Mouse (Mus musculus) ES-Bruce4 (cell line): ENCODE results near the gene Nup43. TPM values are rescaled to one million over a fixed set of nuclear protein-coding genes. Genes with fewer than 3 reads are reported as not detected.
A peak's percentile ranks its signal among the peaks of the same experiment; 100 is the strongest.

Experiments used
- H3K27ac ChIP-seq: 2 replicates; pipeline ENCODE4 v1.5.1; 2012; ENCODE audit warnings: low read length, inconsistent platforms; ENCODE audit not compliant: insufficient read depth
- H3K27me3 ChIP-seq: 2 replicates; pipeline ENCODE4 v1.6.1; 2012; ENCODE audit warnings: mild to moderate bottlenecking, low read length, inconsistent platforms; ENCODE audit not compliant: control insufficient read depth, poor library complexity, insufficient read depth, severe bottlenecking
- H3K36me3 ChIP-seq: 2 replicates; pipeline ENCODE4 v1.6.1; 2012; ENCODE audit warnings: inconsistent platforms, mild to moderate bottlenecking, low read length, moderate library complexity; ENCODE audit not compliant: control insufficient read depth, poor library complexity, insufficient read depth, severe bottlenecking
- H3K4me1 ChIP-seq: one replicate; pipeline ENCODE4 v1.8.1; 2011; ENCODE audit warnings: low read length; ENCODE audit not compliant: control insufficient read depth, insufficient read depth
- H3K4me3 ChIP-seq: 2 replicates; pipeline ENCODE4 v1.5.1; 2011; ENCODE audit warnings: low read depth, mild to moderate bottlenecking, low read length
- H3K9ac ChIP-seq: 2 replicates; pipeline ENCODE4 v1.6.1; 2012; ENCODE audit warnings: low read depth, mild to moderate bottlenecking, inconsistent platforms; ENCODE audit not compliant: poor library complexity, severe bottlenecking
- H3K9me3 ChIP-seq: replicated peaks from 2 replicates; pipeline ENCODE4 v1.6.1; 2012; ENCODE audit warnings: mild to moderate bottlenecking, low read length, inconsistent platforms; ENCODE audit not compliant: control insufficient read depth, poor library complexity, insufficient read depth, severe bottlenecking
- CTCF ChIP-seq: IDR thresholded peaks from one replicate; pipeline ENCODE4 v1.8.1; 2011; ENCODE audit warnings: low read depth, low read length
- EP300 ChIP-seq: IDR thresholded peaks from 2 replicates; pipeline ENCODE4 v1.6.1; 2011; ENCODE audit warnings: low read depth, low read length; ENCODE audit not compliant: insufficient read depth
- POLR2A ChIP-seq: IDR thresholded peaks from one replicate; pipeline ENCODE4 v1.8.1; 2011; ENCODE audit warnings: low read length; ENCODE audit not compliant: insufficient read depth
- polyA plus RNA-seq: library from polyadenylated mRNA; stranded (reverse); fragments of >200 nt; gene quantifications from 2 replicates; pipeline ENCODE4 v1.2.4, GENCODE M21; 2011; ENCODE audit warnings: low read depth; ENCODE audit not compliant: missing spikeins, insufficient read depth, insufficient read length

The Nup43 gene
- polyA plus RNA-seq, 1 experiment = 99.6 TPM

- no peaks in the 10 kb centered on the region for H3K4me1 ChIP-seq
- peaks cover 33% of the 10 kb centered on the region for H3K36me3 ChIP-seq
Measured at GRCm38 (mm10) chr10:7702586-7702985, 35.3 kb downstream of the Nup43 start.

GRCm38 (mm10) chr10:7710121-7710520 is 42.8 kb downstream of the Nup43 start:
- no peak overlapping the region for H3K4me3 ChIP-seq
- no peaks in the 10 kb centered on the region for H3K4me1 ChIP-seq
- H3K27me3 ChIP-seq = no peaks in the 10 kb centered on the region
- peaks cover 20% of the 10 kb centered on the region for H3K36me3 ChIP-seq
- TF ChIP-seq CTCF (no peak), EP300 (no peak), POLR2A (no peak)
- H3K27ac ChIP-seq = no peak overlapping the region
- H3K9me3 ChIP-seq = no peaks in the 10 kb centered on the region
- H3K9ac ChIP-seq = no peak overlapping the region

More at GRCm38 (mm10) chr10:7702586-7702985, 35.3 kb downstream of the Nup43 start:
- no peak for TF ChIP-seq POLR2A
- TF ChIP-seq EP300 = no peak
- Histone ChIP-seq H3K27me3 (no peaks in the 10 kb centered on the region), H3K9ac (no peak overlapping the region), H3K4me3 (no peak overlapping the region), H3K27ac (no peak overlapping the region), H3K9me3 (no peaks in the 10 kb centered on the region)

GRCm38 (mm10) chr10:7712506-7712905 is 45.2 kb downstream of the Nup43 start:
- no peak for TF ChIP-seq POLR2A
- no peak for TF ChIP-seq EP300
- TF ChIP-seq CTCF = no peak
- Histone ChIP-seq H3K9ac (no peak overlapping the region), H3K27ac (no peak overlapping the region), H3K9me3 (no peaks in the 10 kb centered on the region), H3K27me3 (no peaks in the 10 kb centered on the region), H3K36me3 (peaks cover 17% of the 10 kb centered on the region), H3K4me1 (no peaks in the 10 kb centered on the region), H3K4me3 (no peak overlapping the region)

GRCm38 (mm10) chr10:7715056-7715455 is 47.8 kb downstream of the Nup43 start:
- Histone ChIP-seq H3K9me3 (no peaks in the 10 kb centered on the region), H3K27ac (peak overlapping the region; percentile 66), H3K27me3 (no peaks in the 10 kb centered on the region), H3K4me3 (no peak overlapping the region), H3K36me3 (peaks cover 17% of the 10 kb centered on the region), H3K4me1 (no peaks in the 10 kb centered on the region), H3K9ac (no peak overlapping the region)
- TF ChIP-seq EP300 (0 out of 2 replicates have a peak, but pooled peaks have one; percentile 28), CTCF (no peak), POLR2A (no peak)

GRCm38 (mm10) chr10:7725751-7726500 is 58.6 kb downstream of the Nup43 start, which contains the start of gene Katna1:
Gene Katna1, plus strand, starts transcription at chr10:7726000.
- H3K27me3 ChIP-seq = no peaks in the 10 kb centered on the region
- H3K36me3 ChIP-seq = no peaks in the 10 kb centered on the region
- H3K4me3 ChIP-seq = peak within 1 kb of the TSS; percentile 89
- H3K9ac ChIP-seq = peak within 1 kb of the TSS; percentile 72
- no peaks in the 10 kb centered on the region for H3K4me1 ChIP-seq
- H3K9me3 ChIP-seq = no peaks in the 10 kb centered on the region
- no peak within 1 kb of the TSS for H3K27ac ChIP-seq
- TF ChIP-seq CTCF (no peak), POLR2A (peak; percentile 46)

GRCm38 (mm10) chr10:7726501-7726812 is 59.2 kb downstream of the Nup43 start:
- Histone ChIP-seq H3K9ac (peak overlapping the region; percentile 72), H3K36me3 (no peaks in the 10 kb centered on the region), H3K27ac (no peak overlapping the region), H3K27me3 (no peaks in the 10 kb centered on the region), H3K4me3 (peak overlapping the region; percentile 89), H3K4me1 (no peaks in the 10 kb centered on the region), H3K9me3 (no peaks in the 10 kb centered on the region)
- no peak for TF ChIP-seq EP300
- TF ChIP-seq POLR2A = no peak
- TF ChIP-seq CTCF = no peak
